Mouse (Mus musculus) T-helper 2 cell (primary cell): ENCODE measurements around the gene Rora.

Experiments
- in situ Hi-C: fragments of 300-600 bp; cut with MboI, MseI; formaldehyde crosslinking; loops from one replicate; pipeline ENCODE4 v1.15.1; 2025; ENCODE audit warnings: high pct_unique_total_duplicates

The Rora gene

DNA sequence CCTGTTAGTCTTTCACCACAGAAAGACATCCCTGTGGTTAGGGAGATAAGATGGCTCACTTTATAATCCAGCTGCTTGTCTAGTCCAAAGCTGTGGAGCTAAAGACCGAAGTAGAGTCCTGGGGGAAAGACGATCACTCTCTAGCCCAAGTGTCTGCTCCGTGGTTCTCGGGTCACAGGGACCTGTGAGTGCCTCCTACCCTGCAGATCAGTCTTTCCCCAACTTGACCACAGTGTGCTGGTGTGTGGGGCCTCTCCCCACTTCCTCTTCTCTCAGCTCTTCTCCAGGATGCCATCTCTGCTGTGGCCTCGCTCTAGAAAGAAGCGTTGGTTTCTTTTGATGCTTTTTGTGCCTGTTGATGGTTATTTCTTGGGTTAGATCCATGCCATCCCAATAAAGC is 682.5 kb downstream of the Rora start:
- in situ Hi-C loops: no loop called here

DNA sequence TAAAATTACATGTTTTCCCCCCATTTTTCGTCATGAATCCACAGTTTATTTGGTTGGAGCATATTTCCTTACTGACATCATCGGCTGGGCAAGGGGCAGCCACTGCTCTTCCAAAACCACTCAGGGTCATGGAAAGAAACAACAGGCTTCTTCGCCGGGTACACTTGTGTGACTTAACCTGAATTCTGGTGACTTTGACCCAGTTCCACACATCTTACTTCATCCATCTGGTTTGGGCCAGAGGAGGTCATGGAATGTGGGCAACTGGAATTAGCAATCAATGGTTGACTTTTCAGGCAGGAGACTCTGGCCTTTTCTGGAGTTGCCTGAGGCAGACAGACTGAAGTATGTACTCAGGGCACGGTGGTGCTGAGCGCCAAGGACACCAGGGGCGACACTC is 685.6 kb downstream of the Rora start:
- in situ Hi-C loops: no loop called here

- in situ Hi-C loops: no loop called here
Observed at GRCm38 (mm10) chr9:69339829-69340228, 686.2 kb downstream of the Rora start.

- in situ Hi-C loops: no loop called here
Observed at GRCm38 (mm10) chr9:69340421-69340820, 686.8 kb downstream of the Rora start.

DNA sequence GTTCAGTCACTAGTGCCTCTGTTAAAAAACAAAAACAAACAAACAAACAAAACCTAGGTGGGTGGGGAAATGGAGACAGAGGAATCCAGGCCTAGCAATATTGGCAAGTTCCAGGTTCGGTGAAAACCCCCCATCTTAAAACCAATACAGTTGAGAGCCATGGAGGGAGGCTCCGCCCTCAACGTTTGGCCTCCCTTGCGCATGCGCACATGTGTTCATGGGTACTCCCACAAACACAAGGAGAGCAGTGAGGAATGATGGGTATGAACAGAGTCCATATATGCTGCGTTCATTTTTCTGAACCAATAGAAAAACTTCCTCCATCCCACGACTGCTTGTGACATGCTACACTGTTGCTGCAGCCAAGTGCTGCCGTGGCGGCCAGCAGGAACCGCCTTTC is 690.3 kb downstream of the Rora start:
- in situ Hi-C loops: no loop called here

GRCm38 (mm10) chr9:69345550-69345949 is 692.0 kb downstream of the Rora start:
- in situ Hi-C loops: loop anchor here (5.0 kb wide), 1 partner anchor 33 kb away; no protein-coding TSS in a partner anchor

GRCm38 (mm10) chr9:69347796-69348195 is 694.2 kb downstream of the Rora start:
- in situ Hi-C loops: loop anchor here (5.0 kb wide), 1 partner anchor 35 kb away; no protein-coding TSS in a partner anchor

DNA sequence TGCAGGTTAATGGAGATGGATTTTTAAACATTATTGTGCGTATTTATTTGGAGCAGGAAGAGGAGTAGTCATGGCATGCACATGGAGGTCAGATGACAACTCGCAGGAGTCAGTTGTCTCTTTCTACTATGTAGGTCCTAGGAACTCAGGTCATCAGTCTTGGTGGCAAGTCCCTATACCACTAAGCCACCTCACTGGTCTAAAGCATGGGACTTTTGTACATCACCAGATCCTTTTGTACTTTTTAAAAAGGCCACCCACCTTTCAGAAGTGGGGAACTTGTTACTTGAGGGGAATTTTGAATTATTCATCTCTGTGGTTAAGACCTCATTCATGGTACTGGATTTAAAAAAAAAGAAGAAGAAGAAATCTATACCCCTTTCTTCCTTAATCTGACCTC is 696.0 kb downstream of the Rora start:
- in situ Hi-C loops: loop anchor here (5.0 kb wide), 1 partner anchor 37 kb away; no protein-coding TSS in a partner anchor

GRCm38 (mm10) chr9:69354228-69354627 is 700.6 kb downstream of the Rora start:
- in situ Hi-C loops: no loop called here

DNA sequence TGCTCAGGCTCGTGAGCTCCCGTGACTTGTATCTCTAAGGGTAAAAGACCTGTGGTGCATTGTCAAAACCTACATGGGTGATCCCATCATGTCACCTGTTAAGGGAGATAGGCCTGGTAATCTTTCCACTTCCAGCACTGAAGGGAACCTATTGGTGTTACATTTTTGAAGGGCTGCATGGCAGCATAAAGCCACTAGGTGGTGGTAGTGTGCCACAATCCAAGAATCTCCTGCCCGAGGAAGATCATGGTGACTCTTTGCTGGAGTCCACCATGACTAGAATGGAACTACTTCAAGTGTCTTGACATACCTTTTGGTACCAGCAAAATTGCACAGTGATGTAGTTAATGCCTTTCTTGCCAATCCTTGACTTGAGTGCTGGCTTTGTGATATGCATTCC is 704.2 kb downstream of the Rora start:
- in situ Hi-C loops: no loop called here

DNA sequence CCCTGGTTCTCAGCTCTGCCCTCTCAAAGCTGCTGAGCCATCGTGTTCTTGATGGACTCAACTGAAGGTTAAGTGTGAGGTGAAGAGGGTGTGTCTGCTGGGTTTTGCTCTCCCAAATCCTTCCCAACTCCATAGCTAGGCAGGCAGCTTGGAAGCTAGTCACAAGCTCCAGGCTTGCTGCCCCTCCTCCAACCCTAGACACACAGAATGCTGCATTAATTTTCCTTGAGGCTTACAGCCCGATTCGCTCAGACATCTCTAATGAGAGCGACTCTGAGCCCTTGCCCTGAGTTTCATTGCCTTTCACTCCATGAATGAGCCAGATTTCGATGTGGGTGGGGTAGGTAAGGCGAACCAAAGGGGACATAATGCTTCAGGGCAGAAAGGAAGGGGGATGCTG is 705.2 kb downstream of the Rora start:
- in situ Hi-C loops: no loop called here

DNA sequence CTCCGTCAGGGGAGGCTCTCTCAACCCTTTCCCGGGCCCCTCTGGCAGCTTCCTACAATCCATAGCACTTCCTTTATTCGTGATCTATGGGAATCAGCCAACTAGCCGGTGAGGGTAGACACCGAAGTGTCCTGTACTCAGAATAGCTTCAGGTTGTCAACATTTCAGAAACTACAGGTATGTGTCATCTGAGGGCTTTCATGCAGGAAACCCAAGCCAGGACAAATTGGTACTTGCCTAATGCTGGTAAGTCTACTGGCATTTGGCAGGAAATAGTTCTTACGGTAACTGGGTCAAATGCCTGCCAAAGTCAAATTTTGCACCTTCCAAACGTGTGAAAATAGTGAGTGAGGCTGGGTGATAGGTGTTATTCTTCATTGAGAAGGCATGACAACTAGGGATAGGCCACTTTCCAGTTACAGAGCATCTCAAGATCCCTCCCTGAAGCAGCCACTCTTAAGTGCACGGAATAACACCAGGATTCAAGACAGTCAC is 708.4 kb downstream of the Rora start:
- in situ Hi-C loops: no loop called here

DNA sequence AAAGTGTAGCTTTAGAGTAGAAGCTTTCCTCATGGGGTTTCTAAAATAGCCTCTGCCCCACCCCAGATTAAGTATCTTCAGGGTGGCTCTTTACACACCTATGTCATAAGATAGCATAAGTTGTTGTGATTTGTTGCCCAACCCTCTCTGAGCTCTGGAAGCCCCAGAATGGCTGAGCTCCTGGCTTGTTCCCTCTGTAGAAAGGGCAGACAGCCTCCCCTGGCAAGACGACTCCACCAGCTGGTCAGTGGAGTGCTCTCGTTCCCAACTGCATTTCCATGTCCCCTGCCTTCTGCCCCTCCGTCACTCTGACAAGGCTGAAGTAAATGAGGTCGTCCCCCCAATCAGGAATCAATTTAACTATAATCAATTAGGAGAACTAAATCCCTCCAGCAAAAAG is 709.2 kb downstream of the Rora start:
- in situ Hi-C loops: no loop called here

DNA sequence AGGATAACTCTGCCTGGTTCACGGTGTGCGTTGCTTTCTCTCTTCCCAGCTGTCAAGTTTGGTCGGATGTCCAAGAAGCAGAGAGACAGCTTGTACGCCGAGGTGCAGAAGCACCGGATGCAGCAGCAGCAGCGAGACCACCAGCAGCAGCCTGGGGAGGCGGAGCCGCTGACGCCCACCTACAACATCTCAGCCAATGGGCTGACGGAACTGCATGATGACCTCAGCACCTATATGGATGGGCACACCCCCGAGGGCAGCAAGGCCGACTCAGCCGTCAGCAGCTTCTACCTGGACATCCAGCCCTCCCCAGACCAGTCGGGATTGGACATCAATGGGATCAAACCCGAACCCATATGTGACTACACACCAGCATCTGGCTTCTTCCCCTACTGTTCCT is 710.5 kb downstream of the Rora start:
- in situ Hi-C loops: no loop called here

DNA sequence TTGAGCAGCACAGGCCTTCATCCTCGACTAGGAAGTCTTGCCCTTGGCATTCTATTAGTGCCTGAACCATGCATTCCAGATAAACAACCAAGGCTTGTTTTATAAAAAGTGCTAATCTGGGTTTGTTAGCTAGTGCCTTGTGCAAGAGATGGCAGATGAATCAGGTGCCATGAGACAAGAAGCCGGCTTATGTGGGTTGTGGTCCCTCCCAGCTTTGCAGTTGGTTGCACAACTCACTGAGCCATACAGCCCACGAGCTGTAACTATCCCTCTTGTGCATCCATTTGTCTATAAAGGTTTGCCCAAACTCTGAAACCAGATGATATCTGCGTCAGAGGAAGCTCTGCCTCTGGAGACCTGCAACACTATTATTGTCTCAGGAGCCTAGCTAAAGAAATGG is 713.5 kb downstream of the Rora start:
- in situ Hi-C loops: loop anchor here (5.0 kb wide), 1 partner anchor 120 kb away; no protein-coding TSS in a partner anchor

DNA sequence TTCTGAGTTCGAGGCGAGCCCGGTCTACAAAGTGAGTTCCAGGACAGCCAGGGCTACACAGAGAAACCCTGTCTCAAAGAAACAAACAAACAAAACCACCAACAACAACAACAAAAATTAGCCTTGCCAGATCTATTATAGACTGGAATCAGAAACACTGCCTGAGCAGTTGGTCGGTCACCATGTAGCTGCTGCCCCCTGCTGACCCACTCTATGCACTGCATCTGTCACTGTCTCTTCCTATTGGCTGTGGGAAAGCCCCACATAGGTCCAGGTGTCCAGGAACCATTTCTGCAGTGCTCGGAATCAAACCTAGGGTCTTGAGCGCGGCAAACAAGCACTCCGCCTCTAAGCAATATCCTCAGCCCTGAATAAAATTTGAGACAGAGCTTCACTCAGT is 714.5 kb downstream of the Rora start:
- in situ Hi-C loops: loop anchor here (5.0 kb wide), 1 partner anchor 119 kb away; no protein-coding TSS in a partner anchor

DNA sequence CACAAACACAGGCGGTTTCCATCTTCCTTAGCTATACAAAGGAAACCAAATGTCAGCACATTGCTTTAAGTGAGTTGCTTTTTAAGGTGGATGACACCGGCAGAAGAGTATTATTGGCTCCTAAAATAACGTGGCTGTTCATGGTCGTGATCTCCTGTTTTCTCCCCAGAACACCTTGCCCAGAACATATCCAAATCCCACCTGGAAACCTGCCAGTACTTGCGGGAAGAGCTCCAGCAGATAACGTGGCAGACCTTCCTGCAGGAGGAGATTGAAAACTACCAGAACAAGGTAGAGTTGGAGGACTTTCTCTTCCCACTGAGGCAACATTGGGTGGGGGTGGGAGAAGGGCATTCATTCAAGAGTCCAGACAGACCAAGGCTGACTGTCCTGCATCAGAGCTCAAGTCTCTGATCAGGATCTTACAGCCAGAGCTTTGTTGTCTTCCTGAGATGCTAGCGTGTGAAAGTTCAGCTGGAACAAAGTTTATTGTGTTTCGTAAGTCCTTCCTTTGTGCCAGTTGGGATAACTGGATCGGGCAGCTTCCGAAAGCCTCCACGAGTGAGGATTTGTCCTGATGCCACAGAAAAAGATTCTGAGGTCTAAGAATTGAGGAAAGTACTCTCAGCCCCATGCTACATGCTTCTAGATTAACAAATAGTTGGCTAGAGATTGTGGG is 717.6 kb downstream of the Rora start:
- in situ Hi-C loops: no loop called here

GRCm38 (mm10) chr9:69372871-69373270 is 719.3 kb downstream of the Rora start:
- in situ Hi-C loops: no loop called here

DNA sequence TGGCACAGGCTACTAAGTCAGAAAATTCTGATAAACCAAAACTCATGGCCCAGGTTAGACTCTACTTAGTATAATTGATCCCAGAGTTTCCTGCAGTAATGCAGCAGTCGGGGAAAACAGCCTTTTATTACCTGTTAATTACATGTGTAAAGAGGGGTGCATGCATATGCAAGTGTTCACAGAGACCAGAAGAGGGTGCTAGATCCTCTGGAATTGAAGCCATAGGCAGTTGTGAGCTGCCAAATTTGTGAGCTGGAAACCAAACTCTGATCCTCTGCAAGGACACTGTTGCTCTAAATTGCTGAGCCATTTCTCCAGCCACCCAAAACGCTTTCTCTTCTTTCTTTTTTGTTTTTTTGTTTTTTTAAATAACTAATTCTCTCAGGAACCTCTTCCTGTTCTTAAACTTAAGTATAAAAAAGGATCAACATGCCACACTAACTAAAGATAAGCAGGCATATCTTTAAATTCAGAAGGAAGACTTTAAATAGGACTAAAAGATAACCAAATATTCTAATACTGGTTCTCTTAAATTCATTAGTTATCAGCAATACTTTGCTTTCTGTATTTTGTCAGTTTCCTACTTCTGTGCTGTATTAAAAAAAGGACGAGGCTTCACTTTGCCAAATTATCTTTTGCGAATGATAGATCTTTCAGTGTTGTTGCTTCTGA is 723.5 kb downstream of the Rora start:
- in situ Hi-C loops: no loop called here

DNA sequence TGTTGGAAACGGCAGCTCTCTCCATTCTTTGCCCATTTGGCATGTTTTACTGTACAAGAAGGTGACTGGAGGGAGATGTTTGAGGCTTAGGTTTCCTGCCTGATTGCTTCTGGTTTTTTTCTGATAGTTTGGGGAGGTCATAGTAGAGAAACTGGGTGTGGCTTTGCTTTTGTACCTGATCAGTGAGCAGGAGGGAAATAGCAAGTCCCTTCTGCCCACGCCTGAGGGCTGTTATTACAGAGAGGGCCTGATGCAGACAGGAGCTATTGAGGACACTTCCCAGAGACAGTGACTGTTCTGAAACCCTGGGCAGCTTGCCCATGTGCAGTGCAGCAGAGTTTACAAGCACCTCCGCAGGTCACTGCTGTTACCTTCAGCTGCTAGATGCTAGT is 724.1 kb downstream of the Rora start:
- in situ Hi-C loops: no loop called here

GRCm38 (mm10) chr9:69380546-69380945 is 727.0 kb downstream of the Rora start:
- in situ Hi-C loops: no loop called here

DNA sequence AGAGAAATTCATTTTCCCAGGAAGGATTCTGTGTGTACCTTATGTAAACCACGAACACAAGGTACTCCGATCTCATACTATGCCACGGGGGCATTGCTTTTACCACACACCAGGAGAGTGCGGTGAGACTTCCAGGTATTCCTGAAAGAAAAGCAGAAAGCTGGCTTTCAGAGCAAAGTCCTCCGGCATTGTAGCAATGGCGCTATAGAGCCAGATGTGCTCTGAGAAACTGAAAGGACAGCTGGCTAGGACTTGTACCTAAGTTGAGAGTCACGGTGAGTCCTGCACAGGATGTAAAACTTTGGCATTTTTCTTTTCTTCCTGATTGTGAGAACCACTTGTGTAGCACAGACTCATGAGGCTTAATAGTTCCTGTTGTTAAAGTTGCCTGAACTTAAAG is 728.2 kb downstream of the Rora start:
- in situ Hi-C loops: no loop called here

- in situ Hi-C loops: no loop called here
Observed at GRCm38 (mm10) chr9:69384475-69384874, 730.9 kb downstream of the Rora start.
